Mouse (Mus musculus) lung, embryonic 16.5 days (tissue): ENCODE results near the gene Bid. TPM values are rescaled to one million over a fixed set of nuclear protein-coding genes. Genes with fewer than 3 reads are reported as not detected.
"Not testable (repeated sequence)": the region's sequence is repeated elsewhere in the genome, so short reads cannot be mapped to it uniquely, and the experiment has no call there.

ENCODE experiments used
- ATAC-seq: fragments of 200-750 bp; cut with Nextera tagmentation; 2 replicates; pipeline ENCODE4 v1.8.0; 2017; ENCODE audit warnings: low read depth, mild to moderate bottlenecking, moderate library complexity
- H3K27ac ChIP-seq: fragments of 300-500 bp; sonication (generic); 2 replicates; pipeline ENCODE4 v1.5.1; 2014; ENCODE audit warnings: mild to moderate bottlenecking, control low read depth, low read length
- H3K27me3 ChIP-seq: fragments of 300-500 bp; sonication (generic); 2 replicates; pipeline ENCODE4 v1.6.1; 2014; ENCODE audit warnings: low read depth, low read length, mixed read lengths; ENCODE audit not compliant: control insufficient read depth, insufficient read depth
- H3K36me3 ChIP-seq: fragments of 300-500 bp; sonication (generic); 2 replicates; pipeline ENCODE4 v1.6.1; 2014; ENCODE audit warnings: low read length; ENCODE audit not compliant: control insufficient read depth, insufficient read depth
- H3K4me1 ChIP-seq: fragments of 300-500 bp; sonication (generic); replicated peaks from 2 replicates; pipeline ENCODE4 v1.6.1; 2014; ENCODE audit warnings: low read length, mixed read lengths; ENCODE audit not compliant: control insufficient read depth, insufficient read depth
- H3K4me2 ChIP-seq: fragments of 300-500 bp; sonication (generic); 2 replicates; pipeline ENCODE4 v1.6.1; 2014; ENCODE audit warnings: low read depth, low read length, control low read depth
- H3K4me3 ChIP-seq: fragments of 300-500 bp; sonication (generic); 2 replicates; pipeline ENCODE4 v1.5.1; 2014; ENCODE audit warnings: mild to moderate bottlenecking, low read length, control low read depth
- H3K9ac ChIP-seq: fragments of 300-500 bp; sonication (generic); 2 replicates; pipeline ENCODE4 v1.6.1; 2014; ENCODE audit warnings: low read length, control low read depth
- H3K9me3 ChIP-seq: fragments of 300-500 bp; sonication (generic); 2 replicates; pipeline ENCODE4 v1.6.1; 2016; ENCODE audit warnings: low read length; ENCODE audit not compliant: control insufficient read depth
- WGBS: fragments of 180-500 bp; shearing (Covaris S2); extraction: QIAGEN DNeasy Blood & Tissue Kit; methylation state at CpG from one replicate; pipeline ENCODE4 v1.1.7; 2014; 5-methylcytosine and 5-hydroxymethylcytosine counted together
- polyA plus RNA-seq: library from polyadenylated mRNA; unstranded; fragments of >200 nt; fragmentation: Nextera tagmentation; extraction: Ambion mirVana; gene quantifications from 2 replicates; pipeline ENCODE4 v1.2.1, GENCODE M21; 2015

Gene Bid
- polyA plus RNA-seq, 1 experiment from 2014 or later = 15.2 TPM

GRCm38 (mm10) chr6:120868824-120869223 lies 47.8 kb downstream of the Bid start:
- Histone ChIP-seq H3K4me3 (no peak overlapping the region), H3K4me2 (no peak overlapping the region), H3K36me3 (peaks cover 3% of the 10 kb centered on the region; the same call in 1 of the 2 replicates), H3K9ac (no peak overlapping the region), H3K27me3 (no peaks in the 10 kb centered on the region), H3K9me3 (no peaks in the 10 kb centered on the region), H3K27ac (no peak overlapping the region), H3K4me1 (no peaks in the 10 kb centered on the region; the same call in 1 of the 2 replicates)
- no peak for ATAC-seq
- 47% methylated on average over 1 of the region's 1 CpGs for WGBS

GRCm38 (mm10) chr6:120866051-120866814 lies 50.4 kb downstream of the Bid start:
- 76% methylated on average over 9 of the region's 9 CpGs for WGBS
- Histone ChIP-seq H3K27ac (no peak overlapping the region), H3K4me2 (no peak overlapping the region)

DNA sequence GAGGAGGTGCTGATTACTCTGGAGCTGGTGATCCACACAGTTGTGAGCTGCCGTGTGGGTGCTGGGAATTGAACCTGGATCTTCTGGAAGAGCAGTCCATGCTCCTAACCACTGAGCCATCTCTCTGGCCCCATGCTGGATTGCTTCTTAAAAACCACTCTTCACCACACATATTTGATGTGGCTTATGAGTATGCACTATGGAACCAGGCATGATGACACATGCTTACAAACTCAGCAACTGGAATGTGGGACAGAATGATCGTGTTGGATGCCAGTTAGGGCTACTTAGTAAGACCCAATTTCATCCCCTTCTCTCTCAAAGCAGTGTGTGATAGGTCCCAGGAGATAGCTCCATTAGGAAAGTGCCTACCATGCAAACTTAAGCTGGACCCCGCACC lies 56.6 kb downstream of the Bid start:
- Histone ChIP-seq H3K4me2 (no peak overlapping the region), H3K36me3 (peaks cover 5% of the 10 kb centered on the region), H3K9ac (no peak overlapping the region), H3K9me3 (no peaks in the 10 kb centered on the region), H3K4me1 (no peaks in the 10 kb centered on the region), H3K27ac (no peak overlapping the region), H3K27me3 (no peaks in the 10 kb centered on the region), H3K4me3 (no peak overlapping the region)
- 93% methylated on average over 3 of the region's 3 CpGs for WGBS
- ATAC-seq = no peak

More at GRCm38 (mm10) chr6:120866051-120866814, 50.4 kb downstream of the Bid start:
- Histone ChIP-seq H3K36me3 (no peaks in the 10 kb centered on the region), H3K9ac (no peak overlapping the region), H3K4me1 (no peaks in the 10 kb centered on the region), H3K4me3 (no peak overlapping the region), H3K27me3 (no peaks in the 10 kb centered on the region), H3K9me3 (no peaks in the 10 kb centered on the region)
- no peak for ATAC-seq

DNA sequence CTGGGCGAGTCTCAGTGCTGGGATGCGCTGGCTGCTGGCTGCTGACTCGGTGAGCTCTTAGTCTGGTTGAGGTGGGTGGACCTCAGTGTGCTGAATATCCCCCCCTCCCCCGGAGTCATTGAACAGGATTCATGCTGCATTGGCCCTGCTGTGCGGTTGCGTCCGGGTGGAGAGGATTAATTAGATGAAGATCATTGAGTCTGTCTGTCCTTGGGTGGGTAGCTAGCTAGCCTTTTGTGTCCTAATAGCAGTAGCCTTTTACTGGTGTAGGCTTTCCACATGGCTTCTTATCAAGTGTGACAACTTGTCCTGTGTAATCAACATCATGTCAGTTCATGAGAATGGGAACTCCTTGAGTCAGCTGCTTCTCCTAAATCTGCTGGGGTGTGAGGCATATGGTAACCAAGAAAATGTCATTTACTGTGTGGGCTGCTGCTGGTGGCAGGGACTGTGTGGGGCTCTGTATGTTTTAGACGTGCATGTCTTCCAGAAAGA lies 58.4 kb downstream of the Bid start:
- peaks cover 9% of the 10 kb centered on the region for H3K36me3 ChIP-seq
- no peaks in the 10 kb centered on the region for H3K27me3 ChIP-seq
- H3K4me2 ChIP-seq = no peak overlapping the region
- no peak for ATAC-seq
- no peak overlapping the region for H3K9ac ChIP-seq
- no peak overlapping the region for H3K27ac ChIP-seq
- WGBS = 81% methylated on average over 8 of the region's 8 CpGs
- no peak overlapping the region for H3K4me3 ChIP-seq
- no peaks in the 10 kb centered on the region for H3K4me1 ChIP-seq
- no peaks in the 10 kb centered on the region for H3K9me3 ChIP-seq

- H3K9ac ChIP-seq = no peak overlapping the region
- no peaks in the 10 kb centered on the region for H3K4me1 ChIP-seq
- no peak overlapping the region for H3K4me3 ChIP-seq
- no peak for ATAC-seq
- no peaks in the 10 kb centered on the region for H3K27me3 ChIP-seq
- no peaks in the 10 kb centered on the region for H3K9me3 ChIP-seq
- no peak overlapping the region for H3K27ac ChIP-seq
- WGBS = 65% methylated on average over 10 of the region's 10 CpGs
- no peak overlapping the region for H3K4me2 ChIP-seq
- H3K36me3 ChIP-seq = peaks cover 9% of the 10 kb centered on the region
Observed at GRCm38 (mm10) chr6:120854413-120854812, 62.2 kb downstream of the Bid start.

- not testable (repeated sequence) for H3K36me3 ChIP-seq, H3K4me3 ChIP-seq, H3K9me3 ChIP-seq, H3K9ac ChIP-seq, H3K4me2 ChIP-seq, H3K4me1 ChIP-seq, H3K27me3 ChIP-seq, H3K27ac ChIP-seq, ATAC-seq
Observed at GRCm38 (mm10) chr6:120850720-120851119, 65.9 kb downstream of the Bid start.

Other genes with a start within 250 kb of the Bid start
- gene Slc25a18, start 143.3 kb downstream of the Bid start, polyA plus RNA-seq = 0.28 and 0.64 TPM in 2 replicates
- gene Atp6v1e1, start 94.1 kb downstream of the Bid start, polyA plus RNA-seq = 110 and 112 TPM in 2 replicates
- 27.2 and 30.4 TPM in 2 replicates for gene Bcl2l13, start 80.6 kb downstream of the Bid start, polyA plus RNA-seq
- 15.9 and 18.0 TPM in 2 replicates for gene Mical3, start 214.1 kb upstream of the Bid start, polyA plus RNA-seq